Mouse (Mus musculus): ENCODE measurements around the gene Cdkal1. TPM values are rescaled to one million over a fixed set of nuclear protein-coding genes. Genes with fewer than 3 reads are reported as not detected.

Cdkal1 gene
- polyA plus RNA-seq, 1 experiment from 2014 or later, result 33.9 TPM

- Histone ChIP-seq H3K4me3 (replicated peaks) (no peak overlapping the region), H3K27ac (no peak overlapping the region), H3K9ac (no peak overlapping the region), H3K36me3 (replicated peaks) (no peaks in the 10 kb centered on the region), H3K4me2 (no peak overlapping the region), H3K9me3 (no peaks in the 10 kb centered on the region), H3K27me3 (no peaks in the 10 kb centered on the region), H3K4me1 (peaks cover 35% of the 10 kb centered on the region)
- ATAC-seq (ENCODE audit: low FRiP score), result no peak
- 74% methylated on average over 4 of the region's 4 CpGs for WGBS
Measured at GRCm38 (mm10) chr13:29831126-29831525, 24.3 kb downstream of the Cdkal1 start.

- ATAC-seq (ENCODE audit: low FRiP score), result no peak
- H3K4me1 ChIP-seq, result peaks cover 49% of the 10 kb centered on the region
- WGBS, result 6% methylated on average over 1 of the region's 1 CpGs
Measured at GRCm38 (mm10) chr13:29828032-29828431, 27.4 kb downstream of the Cdkal1 start.

GRCm38 (mm10) chr13:29826469-29826868, 29.0 kb downstream of the Cdkal1 start:
- no peak overlapping the region for H3K4me2 ChIP-seq
- H3K27me3 ChIP-seq, result no peaks in the 10 kb centered on the region
- no peak for ATAC-seq (ENCODE audit: low FRiP score)
- no peaks in the 10 kb centered on the region for H3K9me3 ChIP-seq
- WGBS, result 38% methylated on average over 2 of the region's 2 CpGs
- 0 out of 2 replicates have a peak overlapping the region, but pooled peaks have one; percentile 8 for H3K27ac ChIP-seq
- H3K36me3 ChIP-seq (replicated peaks), result no peaks in the 10 kb centered on the region
- peaks cover 43% of the 10 kb centered on the region for H3K4me1 ChIP-seq
- H3K9ac ChIP-seq, result no peak overlapping the region
- no peak overlapping the region for H3K4me3 ChIP-seq (replicated peaks)

More at GRCm38 (mm10) chr13:29828032-29828431, 27.4 kb downstream of the Cdkal1 start:
- H3K27me3 ChIP-seq, result no peaks in the 10 kb centered on the region
- H3K9me3 ChIP-seq, result no peaks in the 10 kb centered on the region
- no peak overlapping the region for H3K27ac ChIP-seq
- no peaks in the 10 kb centered on the region for H3K36me3 ChIP-seq (replicated peaks)
- H3K4me3 ChIP-seq (replicated peaks), result no peak overlapping the region
- H3K9ac ChIP-seq, result no peak overlapping the region
- H3K4me2 ChIP-seq, result no peak overlapping the region

GRCm38 (mm10) chr13:29826041-29826440, 29.4 kb downstream of the Cdkal1 start:
- H3K9ac ChIP-seq, result no peak overlapping the region
- ATAC-seq (ENCODE audit: low FRiP score), result no peak
- no peak overlapping the region for H3K4me3 ChIP-seq (replicated peaks)
- H3K4me1 ChIP-seq, result peaks cover 38% of the 10 kb centered on the region
- 0 out of 2 replicates have a peak overlapping the region, but pooled peaks have one; percentile 8 for H3K27ac ChIP-seq
- no peaks in the 10 kb centered on the region for H3K36me3 ChIP-seq (replicated peaks)
- H3K9me3 ChIP-seq, result no peaks in the 10 kb centered on the region
- H3K27me3 ChIP-seq, result no peaks in the 10 kb centered on the region
- H3K4me2 ChIP-seq, result no peak overlapping the region

GRCm38 (mm10) chr13:29824797-29825196, 30.7 kb downstream of the Cdkal1 start:
- ATAC-seq (ENCODE audit: low FRiP score), result no peak
- Histone ChIP-seq H3K9me3 (no peaks in the 10 kb centered on the region), H3K36me3 (replicated peaks) (no peaks in the 10 kb centered on the region), H3K4me3 (replicated peaks) (no peak overlapping the region), H3K27me3 (no peaks in the 10 kb centered on the region), H3K4me2 (no peak overlapping the region), H3K27ac (peak overlapping the region; percentile 81), H3K9ac (no peak overlapping the region), H3K4me1 (peaks cover 37% of the 10 kb centered on the region)
- 85% methylated on average over 4 of the region's 4 CpGs for WGBS

GRCm38 (mm10) chr13:29824326-29824725, 31.1 kb downstream of the Cdkal1 start:
- WGBS, result 66% methylated on average over 8 of the region's 8 CpGs
- H3K27me3 ChIP-seq, result no peaks in the 10 kb centered on the region
- no peak overlapping the region for H3K4me3 ChIP-seq (replicated peaks)
- peaks cover 37% of the 10 kb centered on the region for H3K4me1 ChIP-seq
- peak overlapping the region; percentile 81 for H3K27ac ChIP-seq
- no peaks in the 10 kb centered on the region for H3K36me3 ChIP-seq (replicated peaks)
- no peak overlapping the region for H3K9ac ChIP-seq
- no peak overlapping the region for H3K4me2 ChIP-seq
- H3K9me3 ChIP-seq, result no peaks in the 10 kb centered on the region
- ATAC-seq (ENCODE audit: low FRiP score), result peak; percentile 39

GRCm38 (mm10) chr13:29823906-29824305, 31.6 kb downstream of the Cdkal1 start:
- H3K9me3 ChIP-seq, result no peaks in the 10 kb centered on the region
- peak; percentile 91 for ATAC-seq (ENCODE audit: low FRiP score)
- no peaks in the 10 kb centered on the region for H3K27me3 ChIP-seq
- no peaks in the 10 kb centered on the region for H3K36me3 ChIP-seq (replicated peaks)
- 48% methylated on average over 9 of the region's 9 CpGs for WGBS
- H3K4me2 ChIP-seq, result no peak overlapping the region
- H3K4me3 ChIP-seq (replicated peaks), result no peak overlapping the region
- peak overlapping the region; percentile 81 for H3K27ac ChIP-seq
- H3K4me1 ChIP-seq, result peaks cover 39% of the 10 kb centered on the region
- no peak overlapping the region for H3K9ac ChIP-seq

GRCm38 (mm10) chr13:29823487-29823886, 32.0 kb downstream of the Cdkal1 start:
- H3K4me2 ChIP-seq, result no peak overlapping the region
- H3K4me3 ChIP-seq (replicated peaks), result no peak overlapping the region
- WGBS, result 66% methylated on average over 8 of the region's 8 CpGs
- H3K36me3 ChIP-seq (replicated peaks), result no peaks in the 10 kb centered on the region
- peak overlapping the region; percentile 81 for H3K27ac ChIP-seq
- H3K9me3 ChIP-seq, result no peaks in the 10 kb centered on the region
- peak; percentile 54 for ATAC-seq (ENCODE audit: low FRiP score)
- no peaks in the 10 kb centered on the region for H3K27me3 ChIP-seq
- H3K4me1 ChIP-seq, result peaks cover 43% of the 10 kb centered on the region
- H3K9ac ChIP-seq, result no peak overlapping the region

GRCm38 (mm10) chr13:29819910-29820583, 35.4 kb downstream of the Cdkal1 start:
- H3K4me1 ChIP-seq, result peaks cover 25% of the 10 kb centered on the region
- no peak overlapping the region for H3K4me2 ChIP-seq
- H3K9ac ChIP-seq, result no peak overlapping the region
- no peak overlapping the region for H3K4me3 ChIP-seq (replicated peaks)
- H3K9me3 ChIP-seq, result no peaks in the 10 kb centered on the region
- H3K27me3 ChIP-seq, result no peaks in the 10 kb centered on the region
- no peak for ATAC-seq (ENCODE audit: low FRiP score)
- H3K36me3 ChIP-seq (replicated peaks), result no peaks in the 10 kb centered on the region
- WGBS, result 93% methylated on average over 9 of the region's 9 CpGs
- no peak overlapping the region for H3K27ac ChIP-seq

- Histone ChIP-seq H3K4me1 (peaks cover 16% of the 10 kb centered on the region), H3K9ac (no peak overlapping the region), H3K27me3 (no peaks in the 10 kb centered on the region), H3K36me3 (replicated peaks) (no peaks in the 10 kb centered on the region), H3K27ac (no peak overlapping the region), H3K4me3 (replicated peaks) (no peak overlapping the region), H3K9me3 (no peaks in the 10 kb centered on the region), H3K4me2 (no peak overlapping the region)
- ATAC-seq (ENCODE audit: low FRiP score), result no peak
- WGBS, result 89% methylated on average over 3 of the region's 3 CpGs
Measured at GRCm38 (mm10) chr13:29819147-29819546, 36.3 kb downstream of the Cdkal1 start.

GRCm38 (mm10) chr13:29818314-29818713, 37.2 kb downstream of the Cdkal1 start:
- H3K4me3 ChIP-seq (replicated peaks), result no peak overlapping the region
- peaks cover 9% of the 10 kb centered on the region for H3K4me1 ChIP-seq
- no peak overlapping the region for H3K4me2 ChIP-seq
- WGBS, result 97% methylated on average over 2 of the region's 2 CpGs
- H3K36me3 ChIP-seq (replicated peaks), result no peaks in the 10 kb centered on the region
- no peak overlapping the region for H3K9ac ChIP-seq
- no peak overlapping the region for H3K27ac ChIP-seq
- H3K9me3 ChIP-seq, result no peaks in the 10 kb centered on the region
- H3K27me3 ChIP-seq, result no peaks in the 10 kb centered on the region
- ATAC-seq (ENCODE audit: low FRiP score), result no peak

- Histone ChIP-seq H3K9me3 (no peaks in the 10 kb centered on the region), H3K4me1 (peaks cover 6% of the 10 kb centered on the region), H3K4me2 (no peak overlapping the region), H3K27ac (no peak overlapping the region), H3K4me3 (replicated peaks) (no peak overlapping the region), H3K9ac (no peak overlapping the region), H3K27me3 (no peaks in the 10 kb centered on the region), H3K36me3 (replicated peaks) (no peaks in the 10 kb centered on the region)
- no peak for ATAC-seq (ENCODE audit: low FRiP score)
- WGBS, result 70% methylated on average over 4 of the region's 4 CpGs
Measured at GRCm38 (mm10) chr13:29810780-29811179, 44.7 kb downstream of the Cdkal1 start.

GRCm38 (mm10) chr13:29808383-29808782, 47.1 kb downstream of the Cdkal1 start:
- WGBS, result 96% methylated on average over 3 of the region's 3 CpGs
- H3K36me3 ChIP-seq (replicated peaks), result no peaks in the 10 kb centered on the region
- H3K27ac ChIP-seq, result no peak overlapping the region
- H3K27me3 ChIP-seq, result no peaks in the 10 kb centered on the region
- no peak for ATAC-seq (ENCODE audit: low FRiP score)
- no peak overlapping the region for H3K9ac ChIP-seq
- H3K4me1 ChIP-seq, result peaks cover 6% of the 10 kb centered on the region
- no peaks in the 10 kb centered on the region for H3K9me3 ChIP-seq
- no peak overlapping the region for H3K4me3 ChIP-seq (replicated peaks)
- H3K4me2 ChIP-seq, result no peak overlapping the region
